Mouse (Mus musculus): ENCODE measurements around the gene Phka2. TPM values are rescaled to one million over a fixed set of nuclear protein-coding genes. Genes with fewer than 3 reads are reported as not detected.

Phka2 gene
- 8.5 TPM for polyA plus RNA-seq (2014; fragmentation: Illumina TruSeq; extraction: RNeasy Lipid Tissue Mini Kit (QIAGEN cat#74804); ENCODE audit: low replicate concordance)

DNA sequence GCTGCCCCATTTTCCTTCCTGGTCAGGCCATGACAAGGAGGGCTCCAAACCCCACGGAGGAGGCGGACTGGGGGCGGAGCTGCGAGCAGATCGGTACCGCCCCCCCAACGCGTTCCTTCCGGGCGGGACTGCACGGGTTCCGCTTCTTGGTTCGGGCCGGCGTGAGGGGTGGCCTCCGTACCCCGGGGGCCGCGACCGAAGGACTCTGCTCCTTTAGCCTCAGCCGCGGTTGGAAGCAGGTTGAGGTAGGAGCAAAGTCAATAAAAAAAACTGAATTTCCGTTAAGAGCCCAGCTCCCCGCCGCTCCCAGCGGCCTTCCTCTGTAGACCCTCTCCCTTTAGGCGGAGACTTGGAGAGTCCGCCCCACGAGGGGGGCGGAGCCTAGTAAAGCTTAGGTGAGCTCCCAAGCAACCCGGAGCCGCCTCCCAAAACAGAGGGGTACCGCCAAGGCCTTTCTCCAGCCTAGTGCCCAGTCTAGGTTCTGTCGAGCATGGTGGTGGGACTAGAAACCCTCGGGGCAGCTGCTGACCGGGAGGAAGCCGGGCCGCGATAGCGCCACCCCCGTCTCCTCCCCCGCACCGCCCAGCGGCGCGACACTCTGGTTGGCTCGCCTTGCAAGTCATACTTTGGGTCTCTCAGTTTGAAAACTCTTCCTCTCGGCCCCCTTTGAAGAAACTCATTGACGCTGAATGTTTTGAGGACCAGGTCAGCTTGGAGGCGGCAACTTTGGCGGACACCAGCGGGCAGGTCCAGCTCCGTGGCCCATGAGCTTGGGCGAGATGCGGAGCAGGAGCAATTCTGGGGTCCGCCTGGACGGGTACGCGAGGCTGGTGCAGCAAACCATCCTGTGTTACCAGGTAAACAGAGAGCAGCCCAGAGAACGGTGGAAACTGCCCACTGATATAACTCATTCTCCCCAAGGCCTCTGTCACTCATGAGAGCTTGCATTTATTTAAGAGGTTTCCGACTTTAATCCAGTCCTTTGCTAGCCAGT lies at the start of gene Phka2:
Gene Phka2 (plus strand): TSS at position 119 of the 994 bp plus-strand sequence.

Other genes starting within 250 kb of the Phka2 start
- 3.3 TPM for gene Adgrg2, start 111.5 kb upstream of the Phka2 start, polyA plus RNA-seq (2014; fragmentation: Illumina TruSeq; extraction: RNeasy Lipid Tissue Mini Kit (QIAGEN cat#74804); ENCODE audit: low replicate concordance)
- 0.37 TPM for gene Ppef1, start 233.6 kb downstream of the Phka2 start, polyA plus RNA-seq (2014; fragmentation: Illumina TruSeq; extraction: RNeasy Lipid Tissue Mini Kit (QIAGEN cat#74804); ENCODE audit: low replicate concordance)